Mouse (Mus musculus) midbrain, embryonic 15.5 days (tissue): ENCODE results near the gene Eln. TPM values are rescaled to one million over a fixed set of nuclear protein-coding genes. Genes with fewer than 3 reads are reported as not detected.

Experiments
- ATAC-seq: fragments of 200-750 bp; cut with Nextera tagmentation; replicated peaks from 2 replicates; pipeline ENCODE4 v1.8.0; 2017; ENCODE audit warnings: moderate TSS enrichment
- H3K27ac ChIP-seq: fragments of 300-500 bp; sonication (generic); 2 replicates; pipeline ENCODE4 v1.5.1; 2015; ENCODE audit warnings: mild to moderate bottlenecking, inconsistent platforms
- H3K27me3 ChIP-seq: fragments of 300-500 bp; sonication (generic); replicated peaks from 2 replicates; pipeline ENCODE4 v1.6.1; 2015; ENCODE audit warnings: inconsistent platforms
- H3K36me3 ChIP-seq: fragments of 300-500 bp; sonication (generic); replicated peaks from 2 replicates; pipeline ENCODE4 v1.6.1; 2015; ENCODE audit warnings: inconsistent platforms
- H3K4me1 ChIP-seq: fragments of 300-500 bp; sonication (generic); 2 replicates; pipeline ENCODE4 v1.6.1; 2015; ENCODE audit warnings: inconsistent platforms
- H3K4me2 ChIP-seq: fragments of 300-500 bp; sonication (generic); 2 replicates; pipeline ENCODE4 v1.6.1; 2015; ENCODE audit warnings: inconsistent platforms, mild to moderate bottlenecking, moderate library complexity
- H3K4me3 ChIP-seq: fragments of 300-500 bp; sonication (generic); 2 replicates; pipeline ENCODE4 v1.5.1; 2015; ENCODE audit warnings: mild to moderate bottlenecking, inconsistent platforms
- H3K9ac ChIP-seq: fragments of 300-500 bp; sonication (generic); 2 replicates; pipeline ENCODE4 v1.6.1; 2015; ENCODE audit warnings: mild to moderate bottlenecking, inconsistent platforms
- H3K9me3 ChIP-seq: fragments of 300-500 bp; sonication (generic); 2 replicates; pipeline ENCODE4 v1.6.1; 2016; ENCODE audit warnings: inconsistent platforms
- WGBS: fragments of 180-500 bp; shearing (Covaris S2); methylation state at CpG from one replicate; pipeline ENCODE4 v1.1.7; 2015; ENCODE audit warnings: mixed read lengths; 5-methylcytosine and 5-hydroxymethylcytosine counted together
- polyA plus RNA-seq: library from polyadenylated mRNA; unstranded; fragments of >200 nt; fragmentation: Nextera tagmentation; extraction: Ambion mirVana; gene quantifications from 2 replicates; pipeline ENCODE4 v1.2.1, GENCODE M21; 2015

Gene Eln
- polyA plus RNA-seq, 1 experiment from 2014 or later = 8.7 TPM

DNA sequence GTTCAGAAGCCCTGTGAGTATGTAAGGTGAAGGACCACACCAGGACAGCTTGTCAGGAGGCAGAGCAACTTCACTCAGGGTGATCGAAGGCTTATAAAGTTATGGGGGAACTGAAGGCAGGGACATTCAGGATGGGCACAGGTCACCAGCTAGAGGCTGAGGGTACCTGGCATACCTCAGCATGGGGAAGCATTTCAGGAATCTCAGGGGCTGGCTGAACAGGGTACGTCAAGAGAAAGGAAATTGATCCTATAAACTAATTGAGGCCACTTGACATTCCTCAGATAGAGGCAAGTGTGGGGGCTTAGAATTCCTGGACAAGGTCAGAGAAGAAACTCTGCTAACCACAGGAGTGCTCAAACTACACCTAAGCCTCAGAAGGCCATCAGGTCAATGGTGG lies 51.6 kb downstream of the Eln start:
- ATAC-seq = no peak
- H3K9ac ChIP-seq = no peak overlapping the region
- WGBS = 78% methylated on average over 2 of the region's 2 CpGs

DNA sequence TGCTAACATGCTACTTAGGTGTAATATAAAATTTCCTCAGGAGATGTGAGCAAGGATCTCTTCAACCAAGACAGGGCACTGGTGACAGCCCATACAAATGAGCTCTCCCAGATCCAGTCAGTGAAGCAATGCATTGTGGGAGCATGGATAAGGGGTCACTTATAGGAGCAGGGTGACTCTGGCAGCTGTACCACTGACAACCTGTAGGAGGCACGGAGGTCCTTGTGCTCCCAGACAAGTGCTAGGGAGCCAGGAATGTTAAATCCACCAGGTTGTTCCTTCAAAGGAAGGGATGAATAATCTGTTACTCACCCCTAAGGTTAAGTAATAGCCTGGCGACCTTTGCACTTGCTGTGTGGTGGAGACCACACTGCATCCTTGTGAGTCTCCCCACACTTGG lies 52.0 kb downstream of the Eln start:
- no peaks in the 10 kb centered on the region for H3K9me3 ChIP-seq
- ATAC-seq = no peak
- WGBS = 7% methylated on average over 2 of the region's 2 CpGs

More for the DNA sequence above, 51.6 kb downstream of the Eln start:
- Histone ChIP-seq H3K9me3 (no peaks in the 10 kb centered on the region), H3K27ac (no peak overlapping the region), H3K4me3 (no peak overlapping the region), H3K4me1 (no peaks in the 10 kb centered on the region), H3K4me2 (no peak overlapping the region), H3K27me3 (no peaks in the 10 kb centered on the region), H3K36me3 (no peaks in the 10 kb centered on the region)

DNA sequence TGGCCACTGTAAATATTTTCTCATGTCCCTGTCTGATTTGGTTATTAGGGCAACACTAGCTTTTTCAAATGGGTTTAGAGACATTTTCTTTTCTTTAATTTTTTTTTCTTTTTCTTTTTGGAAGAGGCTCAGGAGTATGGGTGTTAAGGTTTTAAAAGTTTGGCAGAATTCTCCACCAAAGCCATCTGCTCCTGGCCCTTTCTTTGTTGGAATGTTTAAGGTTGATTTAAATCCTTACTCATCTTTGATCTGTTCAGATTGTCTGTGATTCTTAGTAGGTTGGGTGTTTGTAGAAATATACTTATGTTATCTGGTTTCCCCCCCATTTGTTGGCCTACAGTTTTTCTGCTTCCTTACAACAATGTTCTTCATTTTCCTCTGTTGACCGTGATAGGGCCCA lies 54.4 kb downstream of the Eln start:
- WGBS = 91% methylated on average over 1 of the region's 1 CpGs
- H3K27ac ChIP-seq = no peak overlapping the region
- H3K4me2 ChIP-seq = no peak overlapping the region
- H3K9ac ChIP-seq = no peak overlapping the region
- no peak for ATAC-seq
- no peaks in the 10 kb centered on the region for H3K27me3 ChIP-seq
- no peaks in the 10 kb centered on the region for H3K9me3 ChIP-seq
- H3K4me3 ChIP-seq = no peak overlapping the region
- peaks cover under 1% of the 10 kb centered on the region for H3K4me1 ChIP-seq
- H3K36me3 ChIP-seq = no peaks in the 10 kb centered on the region

More for the DNA sequence above, 52.0 kb downstream of the Eln start:
- Histone ChIP-seq H3K4me2 (no peak overlapping the region), H3K4me1 (no peaks in the 10 kb centered on the region), H3K36me3 (no peaks in the 10 kb centered on the region), H3K27me3 (no peaks in the 10 kb centered on the region), H3K9ac (no peak overlapping the region), H3K27ac (no peak overlapping the region), H3K4me3 (no peak overlapping the region)

DNA sequence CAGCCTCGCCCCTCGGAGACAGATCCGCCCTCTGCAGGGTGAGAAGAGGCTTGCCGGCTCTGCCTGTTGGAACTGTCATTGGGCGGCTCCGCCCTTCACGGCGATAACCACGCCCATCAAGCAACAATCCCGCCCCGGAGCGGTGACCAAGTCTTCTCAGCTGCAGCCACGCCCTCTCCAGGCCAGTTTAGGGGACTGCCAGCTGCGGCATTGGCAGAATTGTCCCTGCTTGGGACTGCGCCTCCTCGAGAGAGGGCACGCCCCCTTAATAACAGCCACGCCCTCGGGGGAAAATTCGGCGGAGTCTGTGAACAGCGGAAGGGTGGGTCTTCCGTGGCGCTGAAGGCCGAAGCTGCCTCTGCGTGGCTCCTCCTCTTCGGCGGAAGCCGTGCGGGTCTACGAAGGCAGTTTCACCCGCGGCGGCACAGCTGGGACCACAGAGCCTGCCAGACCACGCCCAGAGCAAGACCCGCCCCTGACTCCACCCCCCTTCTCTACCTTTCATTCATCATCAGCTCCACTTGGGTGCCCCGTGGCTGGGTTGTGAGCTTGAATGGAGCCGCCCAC lies 58.3 kb downstream of the Eln start:
- Histone ChIP-seq H3K36me3 (peaks cover 8% of the 10 kb centered on the region; the same call in 1 of the 2 replicates), H3K9ac (peak overlapping the region; percentile 54), H3K4me2 (peak overlapping the region; percentile 74), H3K4me1 (peaks cover 20% of the 10 kb centered on the region), H3K4me3 (peak overlapping the region; percentile 78), H3K9me3 (no peaks in the 10 kb centered on the region), H3K27me3 (no peaks in the 10 kb centered on the region), H3K27ac (peak overlapping the region; percentile 90)
- peak; percentile 97 for ATAC-seq
- WGBS = under 1% methylated on average over 38 of the region's 38 CpGs

DNA sequence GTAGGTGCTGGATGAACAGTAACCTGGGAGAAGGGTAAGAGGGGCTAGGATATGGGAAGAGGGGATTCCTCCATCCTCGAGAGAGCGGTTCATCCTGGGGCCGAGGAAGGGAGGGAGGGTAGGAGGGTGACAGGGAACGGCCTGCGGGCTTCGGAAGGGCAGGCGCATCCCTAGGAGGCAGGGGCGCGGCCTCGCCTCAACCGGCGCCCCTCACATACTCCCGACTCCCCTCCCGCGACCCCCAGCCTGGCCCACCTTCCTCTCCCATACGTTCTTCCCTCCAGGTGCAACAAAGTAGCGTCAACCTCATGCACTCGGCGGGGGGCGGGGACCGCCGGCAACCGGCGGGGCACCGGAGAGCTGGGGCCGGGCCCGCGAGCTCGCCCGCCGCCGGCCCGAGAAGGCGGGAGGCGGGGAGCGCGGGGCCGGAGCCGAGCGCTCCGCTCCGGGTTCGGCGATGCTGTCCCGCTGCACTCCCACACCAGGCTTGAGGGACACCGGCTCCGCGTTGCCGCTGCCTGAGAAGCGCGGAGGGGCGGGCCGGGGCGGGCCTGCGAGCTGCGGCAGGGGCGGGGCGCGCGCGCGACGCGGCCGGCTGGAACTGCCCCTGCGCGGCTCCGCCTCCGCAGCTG lies 58.9 kb downstream of the Eln start, which contains the start of gene Limk1:
Gene Limk1, minus strand, starts transcription at position 513 of the 632 bp plus-strand sequence.
- Histone ChIP-seq H3K36me3 (peaks cover 9% of the 10 kb centered on the region; the same call in 1 of the 2 replicates), H3K9ac (peak within 1 kb of the TSS; percentile 80), H3K9me3 (no peaks in the 10 kb centered on the region), H3K4me1 (peaks cover 20% of the 10 kb centered on the region), H3K27ac (peak within 1 kb of the TSS; percentile 90), H3K4me2 (peak within 1 kb of the TSS; percentile 74), H3K27me3 (no peaks in the 10 kb centered on the region), H3K4me3 (peak within 1 kb of the TSS; percentile 78)
- peak; percentile 16 for ATAC-seq
- WGBS = under 1% methylated on average over 60 of the region's 69 CpGs

DNA sequence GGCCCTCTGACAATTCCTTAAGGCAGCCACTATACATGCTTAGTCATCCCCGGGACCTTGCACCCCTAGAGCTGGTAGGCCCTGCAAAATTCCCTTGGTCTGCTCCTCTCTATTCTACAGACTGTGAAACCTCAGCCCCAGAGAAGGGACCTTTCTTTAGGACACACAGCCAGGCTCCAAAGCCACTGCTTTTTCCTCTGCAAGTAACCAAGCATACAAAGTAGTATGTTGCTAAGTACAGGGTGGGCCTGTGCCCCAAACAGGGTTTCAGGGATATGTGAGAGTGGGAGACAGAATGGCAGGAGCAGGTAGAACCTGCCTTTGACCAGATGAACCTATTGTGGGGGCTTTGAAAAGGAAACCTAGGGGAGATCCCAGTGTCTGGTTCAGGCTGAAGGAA lies 59.9 kb downstream of the Eln start:
- ATAC-seq = no peak
- Histone ChIP-seq H3K36me3 (peaks cover 9% of the 10 kb centered on the region; the same call in 1 of the 2 replicates), H3K9ac (peak overlapping the region; percentile 80), H3K4me2 (peak overlapping the region; percentile 74), H3K4me3 (peak overlapping the region; percentile 78), H3K27ac (no peak overlapping the region), H3K4me1 (peaks cover 20% of the 10 kb centered on the region), H3K27me3 (no peaks in the 10 kb centered on the region), H3K9me3 (no peaks in the 10 kb centered on the region)
- WGBS = 89% methylated on average over 1 of the region's 1 CpGs

DNA sequence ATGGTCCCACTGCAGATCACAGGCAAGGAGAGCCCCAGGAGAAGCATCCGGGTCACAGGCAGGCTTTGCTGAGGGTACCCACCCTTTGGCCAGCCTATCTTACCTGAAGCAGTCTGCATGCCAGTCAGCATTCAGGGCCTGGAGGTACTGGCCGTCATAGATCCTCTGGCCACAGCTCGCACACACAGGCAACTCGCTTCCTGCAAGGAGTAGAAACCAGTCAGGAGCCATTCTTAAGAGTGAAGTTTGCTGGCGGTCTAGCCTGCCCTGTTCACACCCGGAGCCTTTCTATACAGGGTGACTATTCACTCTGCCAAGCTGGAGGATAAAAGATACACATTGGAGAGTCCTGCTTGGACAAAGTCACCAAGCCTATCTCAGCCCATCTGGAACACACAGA lies 60.6 kb downstream of the Eln start:
- Histone ChIP-seq H3K4me2 (peak overlapping the region; percentile 74; the same call in 1 of the 2 replicates), H3K9ac (0 out of 2 replicates have a peak overlapping the region, but pooled peaks have one; percentile 80), H3K4me1 (peaks cover 20% of the 10 kb centered on the region), H3K27me3 (no peaks in the 10 kb centered on the region), H3K4me3 (no peak overlapping the region), H3K36me3 (peaks cover 9% of the 10 kb centered on the region; the same call in 1 of the 2 replicates), H3K9me3 (no peaks in the 10 kb centered on the region), H3K27ac (no peak overlapping the region)
- ATAC-seq = no peak
- WGBS = 91% methylated on average over 6 of the region's 6 CpGs

DNA sequence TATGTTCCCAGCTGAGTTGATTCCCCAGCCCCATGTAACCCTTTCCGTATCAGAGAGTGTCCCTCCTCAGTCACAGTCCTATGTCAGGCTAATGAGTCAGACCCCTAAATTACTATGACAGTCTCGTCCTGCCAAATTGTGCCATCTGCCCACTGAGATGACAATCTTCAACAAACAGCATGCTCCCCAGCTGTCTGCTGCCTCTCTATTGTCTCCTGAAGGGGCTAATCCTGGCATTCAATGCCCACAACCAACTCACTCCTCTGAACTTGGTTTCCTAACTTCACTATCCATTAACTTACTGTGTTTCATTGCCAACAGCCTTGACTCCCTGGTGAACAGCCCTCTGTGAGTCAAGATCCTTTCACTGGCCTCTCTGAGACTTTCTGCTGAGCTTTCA lies 62.7 kb downstream of the Eln start:
- Histone ChIP-seq H3K4me2 (no peak overlapping the region), H3K9ac (no peak overlapping the region), H3K36me3 (peaks cover 9% of the 10 kb centered on the region; the same call in 1 of the 2 replicates), H3K27me3 (no peaks in the 10 kb centered on the region), H3K9me3 (no peaks in the 10 kb centered on the region), H3K4me1 (peaks cover 24% of the 10 kb centered on the region), H3K27ac (no peak overlapping the region), H3K4me3 (no peak overlapping the region)
- ATAC-seq = no peak
- 67% methylated on average over 2 of the region's 2 CpGs for WGBS

DNA sequence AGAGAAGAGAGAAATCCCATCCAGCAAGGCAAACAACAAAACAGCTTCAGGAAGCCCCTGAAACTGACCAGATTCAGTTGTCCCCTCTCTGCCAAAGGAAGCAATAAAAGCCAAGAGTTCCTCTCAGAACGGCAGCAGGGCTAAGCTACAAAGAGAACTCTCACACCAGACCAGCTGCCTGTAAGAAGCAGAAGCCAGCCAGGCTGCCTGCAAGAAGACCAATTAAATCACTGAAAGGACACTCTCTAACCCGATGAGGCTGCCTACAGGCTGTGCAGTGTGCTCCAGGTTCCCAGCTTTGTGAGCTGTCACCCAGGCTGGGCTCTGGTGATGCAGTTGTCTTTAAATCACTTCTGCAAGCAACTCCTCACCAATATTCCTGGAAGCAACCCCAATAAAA lies 63.3 kb downstream of the Eln start:
- H3K4me2 ChIP-seq = no peak overlapping the region
- H3K4me3 ChIP-seq = no peak overlapping the region
- 80% methylated on average over 2 of the region's 2 CpGs for WGBS
- peaks cover 24% of the 10 kb centered on the region for H3K4me1 ChIP-seq
- H3K36me3 ChIP-seq = peaks cover 9% of the 10 kb centered on the region; the same call in 1 of the 2 replicates
- H3K27ac ChIP-seq = no peak overlapping the region
- no peaks in the 10 kb centered on the region for H3K9me3 ChIP-seq
- H3K27me3 ChIP-seq = no peaks in the 10 kb centered on the region
- H3K9ac ChIP-seq = no peak overlapping the region
- no peak for ATAC-seq

DNA sequence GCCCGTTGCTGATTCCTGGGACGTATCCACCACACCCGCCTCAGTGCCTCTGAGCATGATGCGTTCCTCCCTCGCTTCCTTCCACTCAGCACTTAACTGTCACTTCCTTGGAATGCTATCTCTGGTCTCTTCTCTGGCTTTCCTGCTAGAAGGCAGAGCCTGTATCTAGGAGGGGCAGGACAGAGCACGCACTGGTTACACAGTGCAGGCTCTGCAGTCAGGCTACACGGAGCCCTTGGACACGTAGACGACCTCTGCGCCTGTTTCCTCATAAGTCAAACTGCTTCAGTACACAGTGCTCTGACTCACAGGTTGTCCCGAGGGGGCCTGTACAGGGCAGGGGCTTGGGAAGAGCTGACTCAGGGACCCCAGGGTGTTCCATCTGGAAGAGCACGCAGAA lies 66.9 kb downstream of the Eln start:
- no peak for ATAC-seq
- Histone ChIP-seq H3K4me1 (peaks cover 28% of the 10 kb centered on the region), H3K9me3 (no peaks in the 10 kb centered on the region), H3K4me2 (no peak overlapping the region), H3K27ac (no peak overlapping the region), H3K9ac (no peak overlapping the region), H3K36me3 (peaks cover 9% of the 10 kb centered on the region; the same call in 1 of the 2 replicates), H3K4me3 (no peak overlapping the region), H3K27me3 (no peaks in the 10 kb centered on the region)
- WGBS = 86% methylated on average over 12 of the region's 12 CpGs

DNA sequence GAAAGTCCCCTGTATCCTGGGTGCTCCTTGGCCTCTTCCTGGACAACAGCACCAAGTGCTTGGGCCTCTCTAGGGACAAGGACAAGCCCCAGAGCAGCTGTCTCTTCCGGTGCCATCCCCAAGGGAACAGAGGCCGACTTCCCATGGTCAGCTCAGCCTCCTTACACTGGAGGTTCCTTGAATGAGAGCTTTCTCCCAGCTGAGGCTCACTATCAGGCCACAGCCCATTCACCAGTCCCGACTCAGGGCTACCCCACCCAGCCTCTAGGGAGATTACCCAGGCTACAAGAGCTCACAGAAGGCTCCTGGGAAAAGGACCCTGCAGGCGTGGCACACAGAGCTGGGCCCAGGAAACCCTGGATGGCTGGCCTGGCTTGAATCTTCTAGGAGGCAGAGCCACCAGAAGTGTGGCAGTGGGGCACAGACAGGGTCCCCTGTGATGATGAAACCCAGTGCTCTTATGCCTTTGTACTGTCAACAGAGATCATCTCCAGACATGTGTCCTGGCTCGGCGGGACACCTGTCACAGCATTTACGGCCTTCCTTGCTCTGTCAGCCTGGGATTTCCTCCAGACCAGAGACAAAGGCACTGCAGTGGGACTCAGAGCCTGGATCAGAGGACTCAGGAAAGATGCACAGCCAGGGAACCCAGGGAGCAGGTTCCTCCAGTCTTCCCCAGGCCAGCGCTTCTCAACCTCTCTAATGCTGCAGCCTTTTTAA lies 68.1 kb downstream of the Eln start:
- H3K9ac ChIP-seq = no peak overlapping the region
- H3K9me3 ChIP-seq = no peaks in the 10 kb centered on the region

DNA sequence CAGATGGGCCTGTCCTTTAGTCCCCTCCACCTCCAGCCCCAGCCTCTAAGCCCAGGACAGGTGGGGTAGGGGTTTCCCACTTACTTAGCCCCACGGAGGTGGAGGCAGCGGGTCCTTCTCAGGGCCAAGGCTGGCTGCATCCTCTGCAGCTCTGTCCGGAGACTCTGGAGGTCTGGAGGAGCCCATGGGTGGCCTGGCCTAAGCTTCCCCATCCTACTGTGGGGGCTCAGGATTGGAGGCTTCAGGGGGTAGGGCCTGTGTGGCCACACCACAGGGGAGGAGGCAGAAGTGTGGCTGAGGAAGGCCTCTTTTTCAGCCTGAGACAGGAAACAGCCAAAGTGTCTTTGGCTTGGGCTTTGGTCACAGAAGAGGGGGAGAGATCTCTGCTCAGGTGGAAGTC lies 69.1 kb downstream of the Eln start:
- Histone ChIP-seq H3K4me3 (no peak overlapping the region), H3K4me1 (peaks cover 24% of the 10 kb centered on the region), H3K27ac (no peak overlapping the region), H3K27me3 (no peaks in the 10 kb centered on the region), H3K9me3 (no peaks in the 10 kb centered on the region), H3K36me3 (no peaks in the 10 kb centered on the region), H3K9ac (no peak overlapping the region), H3K4me2 (no peak overlapping the region)
- WGBS = 71% methylated on average over 3 of the region's 3 CpGs
- no peak for ATAC-seq

More for the DNA sequence above, 68.1 kb downstream of the Eln start:
- no peak overlapping the region for H3K4me3 ChIP-seq
- H3K4me2 ChIP-seq = no peak overlapping the region
- H3K4me1 ChIP-seq = peaks cover 24% of the 10 kb centered on the region
- H3K27me3 ChIP-seq = no peaks in the 10 kb centered on the region
- peaks cover 3% of the 10 kb centered on the region; the same call in 1 of the 2 replicates for H3K36me3 ChIP-seq
- ATAC-seq = no peak
- no peak overlapping the region for H3K27ac ChIP-seq
- 55% methylated on average over 8 of the region's 8 CpGs for WGBS
